Mouse (Mus musculus): ENCODE results near the gene BC024978.
A peak's percentile ranks its signal among the peaks of the same experiment; 100 is the strongest.

DNA sequence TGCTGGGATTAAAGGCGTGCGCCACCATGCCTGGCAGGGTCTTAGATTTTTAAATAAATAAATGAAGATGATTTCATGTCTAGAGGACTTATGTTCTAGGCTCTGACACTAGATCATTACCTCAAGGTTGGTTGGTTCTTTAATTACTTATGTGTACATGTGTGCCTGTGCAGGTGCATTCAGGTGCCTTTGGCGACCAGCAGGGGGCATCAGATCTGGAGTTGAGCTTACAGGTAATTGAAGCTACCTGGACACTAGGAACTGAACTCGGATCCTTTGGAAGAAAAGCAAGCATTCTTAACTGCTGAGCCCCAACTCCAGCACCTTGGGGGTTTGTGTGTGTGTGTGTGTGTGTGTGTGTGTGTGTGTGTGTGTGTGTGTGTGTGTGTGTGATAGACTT lies 35.2 kb downstream of the BC024978 start:
- peak; percentile 52 for TF ChIP-seq CTCF (IDR thresholded peaks at IDR 0.05; ENCODE audit: low read depth)
- TF ChIP-seq EP300 (optimal IDR thresholded peaks at IDR 0.05) = no peak

Measured in stomach, postnatal 0 days (tissue).